ENCODE assay signal across 8 mouse cellular contexts in the genomic region with DNA sequence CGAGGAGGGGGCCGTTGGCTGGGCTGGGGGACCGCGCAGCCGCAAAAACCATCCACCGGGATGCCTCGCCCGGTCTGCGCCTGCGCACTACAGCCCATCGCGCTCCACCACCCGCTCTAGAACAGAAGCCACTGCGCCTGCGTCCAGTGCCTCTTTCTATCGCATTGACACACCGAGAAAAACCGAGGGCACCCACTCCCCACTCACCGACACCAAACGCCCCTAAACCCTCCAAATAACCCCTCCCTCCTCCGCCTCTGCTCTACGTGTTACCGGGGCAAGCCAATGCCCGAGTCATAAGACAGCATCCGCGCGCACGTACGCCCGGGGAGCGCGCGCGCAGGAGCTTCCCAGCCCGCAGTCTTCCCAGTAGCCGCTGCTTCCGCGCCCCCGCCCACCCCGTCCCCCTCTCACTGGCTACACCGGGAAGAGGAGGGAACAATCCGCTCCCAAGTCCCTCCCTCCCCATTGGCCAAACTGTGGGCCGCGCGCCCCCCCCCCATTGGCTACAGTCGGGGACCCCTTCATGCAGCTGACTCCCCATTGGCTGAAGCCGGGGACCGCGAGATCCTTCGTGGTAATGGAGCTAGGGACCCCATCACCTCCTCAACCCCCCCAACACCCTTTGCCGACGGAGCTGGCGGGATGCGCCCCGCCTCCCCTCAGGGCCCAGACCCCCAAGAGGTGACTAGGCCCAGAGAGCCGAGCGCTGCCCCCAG. TPM values are rescaled to one million over a fixed set of nuclear protein-coding genes. Genes with fewer than 3 reads are reported as not detected.
DNase-seq lines count a peak whose midpoint lies in the region; ATAC-seq and TF ChIP-seq lines count a peak whose summit lies in the region.

No protein-coding gene starts in this region.

- WGBS in embryonic facial prominence, embryonic 12.5 days: under 1% methylated on average over 56 of the region's 57 CpGs
- WGBS in kidney, adult 2 months: under 1% methylated on average over 57 of the region's 57 CpGs
- under 1% methylated on average over 56 of the region's 57 CpGs for WGBS in limb, embryonic 12.5 days
- WGBS in midbrain, embryonic 14.5 days: under 1% methylated on average over 56 of the region's 57 CpGs

- H3K9ac ChIP-seq in embryonic facial prominence, embryonic 12.5 days: peak overlapping the region; percentile 100
- peak overlapping the region; percentile 100 for H3K9ac ChIP-seq in limb, embryonic 12.5 days (replicated peaks)
- peak overlapping the region; percentile 97 for H3K9ac ChIP-seq in midbrain, embryonic 14.5 days (replicated peaks; ENCODE audit: low read length)

- TF ChIP-seq CTCF in kidney, adult 2 months (conservative IDR thresholded peaks at IDR 0.05; ENCODE audit: insufficient read depth, insufficient read length, low read depth, low read length): no peak

- peaks cover 9% of the 10 kb centered on the region for H3K4me1 ChIP-seq in embryonic facial prominence, embryonic 12.5 days
- peaks cover 4% of the 10 kb centered on the region; the same call in 1 of the 2 replicates for H3K4me1 ChIP-seq in kidney, adult 2 months (ENCODE audit: control insufficient read depth, insufficient read depth, low read length)
- peaks cover 8% of the 10 kb centered on the region for H3K4me1 ChIP-seq in limb, embryonic 12.5 days (replicated peaks)
- peaks cover 10% of the 10 kb centered on the region; the same call in 1 of the 2 replicates for H3K4me1 ChIP-seq in midbrain, embryonic 14.5 days (ENCODE audit: control insufficient read depth, insufficient read depth, low read length)

- peak; percentile 87 for ATAC-seq in embryonic facial prominence, embryonic 12.5 days (ENCODE audit: insufficient number of reproducible peaks, insufficient read depth, low FRiP score, low TSS enrichment)
- peak; percentile 90 for ATAC-seq in limb, embryonic 12.5 days (ENCODE audit: insufficient number of reproducible peaks, insufficient read depth, low FRiP score, low TSS enrichment, low read depth)
- ATAC-seq in midbrain, embryonic 14.5 days (ENCODE audit: low FRiP score, low TSS enrichment): peak; percentile 91

- peak overlapping the region; percentile 100 for H3K27ac ChIP-seq in embryonic facial prominence, embryonic 12.5 days
- H3K27ac ChIP-seq in kidney, adult 2 months (ENCODE audit: insufficient read depth, low read depth, low read length): peak overlapping the region; percentile 92
- H3K27ac ChIP-seq in limb, embryonic 12.5 days: peak overlapping the region; percentile 100
- H3K27ac ChIP-seq in midbrain, embryonic 14.5 days (replicated peaks; ENCODE audit: low read depth, low read length): peak overlapping the region; percentile 97

- H3K4me3 ChIP-seq in embryonic facial prominence, embryonic 12.5 days: peak overlapping the region; percentile 100
- peak overlapping the region; percentile 99 for H3K4me3 ChIP-seq in kidney, adult 2 months (ENCODE audit: insufficient read depth, low read depth, low read length)
- H3K4me3 ChIP-seq in limb, embryonic 12.5 days (replicated peaks): peak overlapping the region; percentile 100
- H3K4me3 ChIP-seq in midbrain, embryonic 14.5 days (replicated peaks; ENCODE audit: low read depth, low read length): peak overlapping the region; percentile 100

- H3K27me3 ChIP-seq in embryonic facial prominence, embryonic 12.5 days: no peaks in the 10 kb centered on the region
- H3K27me3 ChIP-seq in kidney, adult 2 months (replicated peaks; ENCODE audit: control insufficient read depth, insufficient read depth, low read length): no peaks in the 10 kb centered on the region
- no peaks in the 10 kb centered on the region for H3K27me3 ChIP-seq in limb, embryonic 12.5 days
- H3K27me3 ChIP-seq in midbrain, embryonic 14.5 days (ENCODE audit: control insufficient read depth, insufficient read depth, low read length): no peaks in the 10 kb centered on the region

- peak; percentile 1 for TF ChIP-seq POLR2A in kidney, adult 2 months (IDR thresholded peaks at IDR 0.05; ENCODE audit: low read depth, low read length)

- H3K36me3 ChIP-seq in embryonic facial prominence, embryonic 12.5 days: peaks cover 40% of the 10 kb centered on the region
- peaks cover 12% of the 10 kb centered on the region for H3K36me3 ChIP-seq in kidney, adult 2 months (ENCODE audit: control insufficient read depth, insufficient read depth, low read length)
- peaks cover 41% of the 10 kb centered on the region for H3K36me3 ChIP-seq in limb, embryonic 12.5 days
- peaks cover 41% of the 10 kb centered on the region for H3K36me3 ChIP-seq in midbrain, embryonic 14.5 days (ENCODE audit: control insufficient read depth, insufficient read depth, low read length)

- H3K4me2 ChIP-seq in embryonic facial prominence, embryonic 12.5 days (replicated peaks): peak overlapping the region; percentile 85
- peak overlapping the region; percentile 66 for H3K4me2 ChIP-seq in limb, embryonic 12.5 days
- H3K4me2 ChIP-seq in midbrain, embryonic 14.5 days (ENCODE audit: low read length): peak overlapping the region; percentile 84

- peak; percentile 94 for DNase-seq in 3T3-L1 (ENCODE audit: low read depth, low spot score)
- peak; percentile 91 to 95 for DNase-seq in adrenal gland, postnatal 36 days
- peak; percentile 94 for DNase-seq in heart, adult 18-20 months
- peak; percentile 95 for DNase-seq in kidney, adult 2 months
- peak; percentile 97 for DNase-seq in midbrain, embryonic 14.5 days
- peak; percentile 87 for DNase-seq in spleen, adult 12 weeks (ENCODE audit: low spot score)

- H3K9me3 ChIP-seq in embryonic facial prominence, embryonic 12.5 days: no peaks in the 10 kb centered on the region
- no peaks in the 10 kb centered on the region for H3K9me3 ChIP-seq in limb, embryonic 12.5 days
- no peaks in the 10 kb centered on the region for H3K9me3 ChIP-seq in midbrain, embryonic 14.5 days (ENCODE audit: control insufficient read depth, low read length)

RNA-seq across cellular contexts. Expression of a gene that starts 1.1 kb away (rescaled TPM):
- 100 to 1,000 TPM in 1 of 2 experiments, 10 to 100 TPM in 1; 82.9 to 112 TPM for total RNA-seq in adrenal gland, postnatal 36 days (2021)
- polyA plus RNA-seq in embryonic facial prominence, embryonic 12.5 days (2016; fragmentation: Nextera tagmentation; extraction: Ambion mirVana): 62.9 and 64.0 TPM in 2 replicates
- total RNA-seq in heart, adult 18-20 months (2021): 10 to 100 TPM; 33.0 to 37.1 TPM
- polyA plus RNA-seq in kidney, adult 2 months (2012; rRNA removed): 70.6 and 90.5 TPM in 2 replicates
- 59.6 and 65.8 TPM in 2 replicates for polyA plus RNA-seq in limb, embryonic 12.5 days (2016; fragmentation: Nextera tagmentation; extraction: Ambion mirVana)
- 51.8 and 73.2 TPM in 2 replicates for polyA plus RNA-seq in midbrain, embryonic 14.5 days (2014; fragmentation: Nextera tagmentation; extraction: Ambion mirVana)

RNA-seq across cellular contexts. Expression of a gene that starts 15.0 kb away (rescaled TPM):
- 100 to 1,000 TPM; 219 to 221 TPM for total RNA-seq in adrenal gland, postnatal 36 days (2021)
- 138 and 141 TPM in 2 replicates for polyA plus RNA-seq in embryonic facial prominence, embryonic 12.5 days (2016; fragmentation: Nextera tagmentation; extraction: Ambion mirVana)
- total RNA-seq in heart, adult 18-20 months (2021): 100 to 1,000 TPM; 286 to 355 TPM
- 219 and 227 TPM in 2 replicates for polyA plus RNA-seq in kidney, adult 2 months (2012; rRNA removed)
- 137 and 140 TPM in 2 replicates for polyA plus RNA-seq in limb, embryonic 12.5 days (2016; fragmentation: Nextera tagmentation; extraction: Ambion mirVana)
- polyA plus RNA-seq in midbrain, embryonic 14.5 days (2014; fragmentation: Nextera tagmentation; extraction: Ambion mirVana): 118 and 135 TPM in 2 replicates

RNA-seq across cellular contexts. Expression of a gene that starts 27.0 kb away (rescaled TPM):
- 10 to 100 TPM; 55.3 to 59.5 TPM for total RNA-seq in adrenal gland, postnatal 36 days (2021)
- polyA plus RNA-seq in embryonic facial prominence, embryonic 12.5 days (2016; fragmentation: Nextera tagmentation; extraction: Ambion mirVana): 60.2 and 62.6 TPM in 2 replicates
- 10 to 100 TPM; 40.9 to 45.1 TPM for total RNA-seq in heart, adult 18-20 months (2021)
- polyA plus RNA-seq in kidney, adult 2 months (2012; rRNA removed): 62.8 and 71.7 TPM in 2 replicates
- polyA plus RNA-seq in limb, embryonic 12.5 days (2016; fragmentation: Nextera tagmentation; extraction: Ambion mirVana): 57.8 and 59.9 TPM in 2 replicates
- polyA plus RNA-seq in midbrain, embryonic 14.5 days (2014; fragmentation: Nextera tagmentation; extraction: Ambion mirVana): 67.5 and 73.1 TPM in 2 replicates

RNA-seq across cellular contexts. Expression of a gene that starts 39.3 kb away (rescaled TPM):
- under 1 TPM in 1 of 2 experiments, not detected in 1; 0.33 TPM for total RNA-seq in adrenal gland, postnatal 36 days (2021)
- 22.3 and 26.8 TPM in 2 replicates for polyA plus RNA-seq in embryonic facial prominence, embryonic 12.5 days (2016; fragmentation: Nextera tagmentation; extraction: Ambion mirVana)
- total RNA-seq in heart, adult 18-20 months (2021): under 1 TPM; 0.87 TPM
- 0.35 and 144 TPM in 2 replicates for polyA plus RNA-seq in kidney, adult 2 months (2012; rRNA removed)
- 52.5 and 54.1 TPM in 2 replicates for polyA plus RNA-seq in limb, embryonic 12.5 days (2016; fragmentation: Nextera tagmentation; extraction: Ambion mirVana)
- 0.39 TPM in 1 of 2 replicates, not detected in the other for polyA plus RNA-seq in midbrain, embryonic 14.5 days (2014; fragmentation: Nextera tagmentation; extraction: Ambion mirVana)

Comparison
In these comparisons a context has a peak if more than half of its experiments do, and no peak if none do; other contexts are left out.
1. Peak in every context shown above with its lines: DNase-seq, ATAC-seq, H3K4me3 ChIP-seq and H3K27ac ChIP-seq.